Mouse (Mus musculus): Measurements from ENCODE around the gene Zbtb32. TPM values are rescaled to one million over a fixed set of nuclear protein-coding genes. Genes with fewer than 3 reads are reported as not detected.

Gene Zbtb32
- polyA plus RNA-seq, 1 experiment from 2014 or later = 0.27 TPM

GRCm38 (mm10) chr7:30596093-30596492 lies 2.6 kb downstream of the Zbtb32 start:
- ATAC-seq (ENCODE audit: insufficient number of reproducible peaks, insufficient read depth, low FRiP score, low read depth) = no peak
- Histone ChIP-seq H3K27me3 (ENCODE audit: control insufficient read depth, insufficient read depth, low read length) (no peaks in the 10 kb centered on the region), H3K4me3 (ENCODE audit: low read depth, low read length) (no peak overlapping the region), H3K4me2 (replicated peaks; ENCODE audit: low read depth, low read length) (no peak overlapping the region), H3K9me3 (ENCODE audit: control insufficient read depth, low read depth, low read length) (no peaks in the 10 kb centered on the region), H3K27ac (ENCODE audit: low read length) (no peak overlapping the region), H3K36me3 (ENCODE audit: control insufficient read depth, insufficient read depth, low read length) (no peaks in the 10 kb centered on the region), H3K4me1 (ENCODE audit: control insufficient read depth, insufficient read depth, low read length) (peaks cover 3% of the 10 kb centered on the region; the same call in 1 of the 2 replicates), H3K9ac (replicated peaks; ENCODE audit: low read depth, low read length) (no peak overlapping the region)
- 77% methylated on average over 5 of the region's 5 CpGs for WGBS

- Histone ChIP-seq H3K27me3 (ENCODE audit: control insufficient read depth, insufficient read depth, low read length) (no peaks in the 10 kb centered on the region), H3K36me3 (ENCODE audit: control insufficient read depth, insufficient read depth, low read length) (no peaks in the 10 kb centered on the region), H3K4me3 (ENCODE audit: low read depth, low read length) (no peak overlapping the region), H3K27ac (ENCODE audit: low read length) (no peak overlapping the region), H3K9me3 (ENCODE audit: control insufficient read depth, low read depth, low read length) (no peaks in the 10 kb centered on the region), H3K9ac (replicated peaks; ENCODE audit: low read depth, low read length) (no peak overlapping the region), H3K4me2 (replicated peaks; ENCODE audit: low read depth, low read length) (no peak overlapping the region), H3K4me1 (ENCODE audit: control insufficient read depth, insufficient read depth, low read length) (peaks cover 5% of the 10 kb centered on the region; the same call in 1 of the 2 replicates)
- no peak for ATAC-seq (ENCODE audit: insufficient number of reproducible peaks, insufficient read depth, low FRiP score, low read depth)
- 68% methylated on average over 4 of the region's 4 CpGs for WGBS
Observed at GRCm38 (mm10) chr7:30594510-30595024, 4.1 kb downstream of the Zbtb32 start.

DNA sequence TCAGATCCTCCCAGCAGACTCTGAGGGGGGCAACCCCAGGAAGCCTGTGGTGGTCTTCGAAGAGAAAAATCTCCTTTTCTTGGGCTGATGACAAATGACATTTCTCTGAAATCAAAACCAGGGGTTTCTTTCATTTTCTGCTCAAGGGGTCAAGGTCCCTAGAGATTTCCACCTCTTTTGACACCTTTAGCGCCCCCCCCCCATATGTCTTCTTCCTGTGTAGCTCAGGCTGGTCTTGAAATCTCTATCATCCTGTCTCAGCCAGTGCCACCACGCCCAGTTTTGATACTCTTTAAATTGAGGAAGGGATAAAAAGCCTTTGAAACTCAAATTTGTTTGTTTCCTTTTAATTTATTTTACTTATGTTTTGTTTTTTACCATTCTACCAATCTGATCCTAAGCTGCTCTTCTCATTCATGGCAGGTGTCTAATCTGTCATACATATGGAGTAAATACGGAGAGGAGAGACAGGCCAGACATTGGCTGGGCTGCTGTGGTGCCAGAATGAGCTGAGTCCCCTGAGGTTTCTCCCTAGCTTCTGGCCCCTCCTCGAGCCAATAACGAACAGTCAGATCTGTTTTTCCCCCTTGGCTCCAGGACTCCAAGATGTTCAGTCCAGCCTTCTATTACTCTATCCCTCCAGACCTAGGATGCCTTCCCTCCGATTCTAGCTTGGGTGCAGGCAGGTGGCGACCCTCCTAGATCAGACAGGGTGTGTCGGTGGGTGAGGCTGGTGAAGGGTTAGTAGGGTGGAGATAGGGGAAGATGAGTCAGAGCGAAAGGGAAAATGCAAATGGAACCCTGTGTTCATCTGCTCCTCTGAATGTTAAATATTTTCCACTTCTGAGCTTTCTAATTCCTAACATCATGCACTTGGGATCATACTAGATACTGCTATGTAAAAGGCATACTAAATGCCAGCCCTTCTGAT lies 4.9 kb downstream of the Zbtb32 start:
- Histone ChIP-seq H3K36me3 (ENCODE audit: control insufficient read depth, insufficient read depth, low read length) (no peaks in the 10 kb centered on the region), H3K4me1 (ENCODE audit: control insufficient read depth, insufficient read depth, low read length) (peaks cover 5% of the 10 kb centered on the region; the same call in 1 of the 2 replicates), H3K9me3 (ENCODE audit: control insufficient read depth, low read depth, low read length) (no peaks in the 10 kb centered on the region), H3K27me3 (ENCODE audit: control insufficient read depth, insufficient read depth, low read length) (no peaks in the 10 kb centered on the region), H3K4me3 (ENCODE audit: low read depth, low read length) (no peak overlapping the region), H3K9ac (replicated peaks; ENCODE audit: low read depth, low read length) (no peak overlapping the region), H3K4me2 (replicated peaks; ENCODE audit: low read depth, low read length) (no peak overlapping the region), H3K27ac (ENCODE audit: low read length) (no peak overlapping the region)
- no peak for ATAC-seq (ENCODE audit: insufficient number of reproducible peaks, insufficient read depth, low FRiP score, low read depth)
- WGBS = 76% methylated on average over 10 of the region's 10 CpGs

DNA sequence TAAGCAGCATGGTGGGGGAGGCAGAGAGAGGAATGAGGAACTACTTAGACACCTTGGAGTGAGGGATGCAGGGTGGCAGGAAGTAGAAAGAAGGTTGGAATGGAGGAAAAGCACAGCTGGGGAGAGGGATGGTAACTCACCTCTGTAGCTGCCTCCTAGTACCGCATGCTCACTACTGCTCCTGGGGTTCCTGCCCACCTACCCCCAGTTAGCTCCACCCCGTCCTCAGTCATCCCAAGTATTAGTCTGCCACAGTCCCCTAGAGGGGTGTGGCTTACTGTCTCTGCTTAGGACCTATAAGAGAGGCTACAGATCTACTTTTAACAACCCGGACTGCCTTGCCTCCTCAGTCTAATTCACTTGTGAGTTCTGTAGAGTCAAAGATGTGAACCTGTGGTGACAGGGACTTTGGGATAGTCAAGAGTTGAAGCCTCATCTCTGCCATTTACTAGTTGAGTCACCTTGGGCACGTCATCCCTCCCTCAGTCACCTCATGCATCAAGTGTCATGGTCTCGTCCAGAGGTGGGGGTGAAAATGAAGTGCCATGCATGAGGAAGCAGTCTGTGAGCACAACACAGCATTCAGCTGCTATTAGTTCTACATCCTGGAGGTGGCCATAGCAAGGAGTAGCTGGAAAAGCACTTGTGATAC lies 5.8 kb downstream of the Zbtb32 start:
- peaks cover 5% of the 10 kb centered on the region; the same call in 1 of the 2 replicates for H3K4me1 ChIP-seq (ENCODE audit: control insufficient read depth, insufficient read depth, low read length)
- no peaks in the 10 kb centered on the region for H3K9me3 ChIP-seq (ENCODE audit: control insufficient read depth, low read depth, low read length)
- no peaks in the 10 kb centered on the region for H3K27me3 ChIP-seq (ENCODE audit: control insufficient read depth, insufficient read depth, low read length)
- 45% methylated on average over 5 of the region's 5 CpGs for WGBS
- H3K36me3 ChIP-seq (ENCODE audit: control insufficient read depth, insufficient read depth, low read length) = no peaks in the 10 kb centered on the region
- H3K9ac ChIP-seq (replicated peaks; ENCODE audit: low read depth, low read length) = no peak overlapping the region
- H3K4me3 ChIP-seq (ENCODE audit: low read depth, low read length) = no peak overlapping the region
- no peak for ATAC-seq (ENCODE audit: insufficient number of reproducible peaks, insufficient read depth, low FRiP score, low read depth)
- H3K4me2 ChIP-seq (replicated peaks; ENCODE audit: low read depth, low read length) = no peak overlapping the region
- no peak overlapping the region for H3K27ac ChIP-seq (ENCODE audit: low read length)

DNA sequence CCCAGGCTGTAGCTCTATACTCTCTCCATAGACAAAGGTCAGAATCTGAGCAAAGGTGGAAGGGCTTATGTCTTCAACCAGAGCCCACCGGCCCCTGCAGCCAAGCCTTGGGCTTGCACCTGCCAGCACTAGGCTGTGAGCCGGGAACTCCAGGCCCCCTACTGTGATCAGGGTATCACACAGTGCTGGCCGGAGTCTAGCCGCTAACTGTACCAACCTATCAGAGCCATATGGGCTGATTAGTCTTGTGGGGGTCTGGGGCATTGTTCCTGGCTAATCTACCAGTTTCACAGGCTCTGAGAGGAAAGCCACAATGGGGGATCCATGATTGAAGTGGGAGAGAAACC lies 7.1 kb downstream of the Zbtb32 start:
- no peaks in the 10 kb centered on the region for H3K9me3 ChIP-seq (ENCODE audit: control insufficient read depth, low read depth, low read length)
- no peak overlapping the region for H3K4me3 ChIP-seq (ENCODE audit: low read depth, low read length)
- WGBS = 68% methylated on average over 4 of the region's 4 CpGs
- no peaks in the 10 kb centered on the region for H3K27me3 ChIP-seq (ENCODE audit: control insufficient read depth, insufficient read depth, low read length)
- H3K4me2 ChIP-seq (replicated peaks; ENCODE audit: low read depth, low read length) = no peak overlapping the region
- H3K27ac ChIP-seq (ENCODE audit: low read length) = no peak overlapping the region
- H3K9ac ChIP-seq (replicated peaks; ENCODE audit: low read depth, low read length) = no peak overlapping the region
- peaks cover 1% of the 10 kb centered on the region; the same call in 1 of the 2 replicates for H3K36me3 ChIP-seq (ENCODE audit: control insufficient read depth, insufficient read depth, low read length)
- ATAC-seq (ENCODE audit: insufficient number of reproducible peaks, insufficient read depth, low FRiP score, low read depth) = no peak
- peaks cover 15% of the 10 kb centered on the region; the same call in 1 of the 2 replicates for H3K4me1 ChIP-seq (ENCODE audit: control insufficient read depth, insufficient read depth, low read length)

DNA sequence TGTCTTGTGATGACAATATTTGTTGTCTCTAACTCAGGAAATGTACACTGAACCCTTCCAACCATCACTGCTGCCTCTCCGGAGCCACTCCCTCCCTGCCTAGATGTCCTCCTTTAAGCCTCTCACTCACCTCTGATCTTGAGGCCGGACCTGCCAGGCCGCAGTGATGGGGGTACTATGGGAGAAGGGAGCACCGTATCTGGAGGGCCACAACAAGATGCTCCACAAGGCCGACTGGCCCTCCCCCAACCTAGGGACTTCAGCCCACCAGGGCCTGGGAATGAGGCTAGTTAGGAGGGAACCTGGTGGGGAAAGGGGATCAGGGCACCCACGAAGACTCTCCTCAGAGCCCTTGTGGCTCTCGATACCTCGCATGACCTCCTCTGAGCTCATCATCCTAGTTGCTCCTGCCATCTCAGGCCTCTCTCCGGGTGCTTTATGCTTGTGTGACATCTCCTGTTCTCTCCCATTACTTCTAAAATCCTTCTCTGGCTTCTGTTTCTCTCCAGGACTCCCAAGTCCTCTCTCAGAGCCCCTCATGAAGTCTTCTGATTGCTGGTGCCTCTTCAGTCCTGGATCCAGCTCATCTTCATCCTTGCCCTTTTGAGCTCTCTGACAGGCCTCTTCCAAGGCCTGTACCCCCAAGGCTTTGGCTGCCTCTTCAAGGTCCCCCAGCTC lies 7.6 kb downstream of the Zbtb32 start:
- H3K4me2 ChIP-seq (replicated peaks; ENCODE audit: low read depth, low read length) = no peak overlapping the region
- no peak overlapping the region for H3K4me3 ChIP-seq (ENCODE audit: low read depth, low read length)
- 84% methylated on average over 9 of the region's 9 CpGs for WGBS
- H3K9me3 ChIP-seq (ENCODE audit: control insufficient read depth, low read depth, low read length) = no peaks in the 10 kb centered on the region
- no peaks in the 10 kb centered on the region for H3K27me3 ChIP-seq (ENCODE audit: control insufficient read depth, insufficient read depth, low read length)
- no peak overlapping the region for H3K27ac ChIP-seq (ENCODE audit: low read length)
- H3K9ac ChIP-seq (replicated peaks; ENCODE audit: low read depth, low read length) = no peak overlapping the region
- ATAC-seq (ENCODE audit: insufficient number of reproducible peaks, insufficient read depth, low FRiP score, low read depth) = no peak
- H3K4me1 ChIP-seq (ENCODE audit: control insufficient read depth, insufficient read depth, low read length) = peaks cover 17% of the 10 kb centered on the region; the same call in 1 of the 2 replicates
- peaks cover 6% of the 10 kb centered on the region for H3K36me3 ChIP-seq (ENCODE audit: control insufficient read depth, insufficient read depth, low read length)

DNA sequence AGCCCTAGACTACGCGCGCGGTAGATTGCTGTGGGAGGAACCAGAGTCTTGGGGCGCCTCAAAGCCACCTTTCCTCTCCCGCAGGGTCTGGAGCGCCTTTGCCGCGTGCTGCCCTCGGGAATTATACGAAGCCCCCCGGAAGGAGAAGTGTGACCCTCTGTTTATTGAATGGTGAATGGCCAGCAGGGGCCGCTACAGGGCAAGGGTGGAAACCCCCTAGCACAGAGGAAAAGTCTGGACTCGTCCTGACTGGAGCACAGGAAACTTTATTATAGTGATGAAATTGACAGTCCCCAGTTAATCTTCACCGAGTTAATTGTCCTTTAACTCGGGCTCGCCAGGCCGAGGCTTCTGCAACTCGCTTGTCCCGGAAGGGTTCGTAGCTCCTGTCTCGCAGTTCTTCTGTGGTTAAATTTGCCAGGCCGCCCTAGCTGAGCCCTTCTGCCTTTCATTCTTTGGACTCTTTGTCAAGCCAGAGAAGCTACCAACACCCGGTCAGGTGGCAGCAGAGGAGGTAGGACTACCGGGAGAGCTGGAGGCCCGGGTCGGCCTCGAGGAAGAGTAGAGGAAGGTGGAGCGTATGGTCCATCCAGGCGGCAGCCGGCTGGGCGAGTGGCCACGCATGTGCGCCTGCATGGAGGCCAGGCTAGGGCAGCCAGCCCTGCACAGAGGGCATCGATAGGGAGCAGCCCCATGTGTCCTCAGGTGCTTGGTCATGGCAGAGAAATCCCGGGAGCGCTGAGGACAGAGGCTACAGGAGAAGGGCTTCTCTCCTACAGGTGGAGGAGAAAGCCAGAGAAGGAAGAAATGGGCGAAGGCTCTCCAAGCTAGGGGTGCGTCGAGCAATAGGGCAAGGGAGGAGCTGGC lies 9.0 kb downstream of the Zbtb32 start:
- Histone ChIP-seq H3K4me2 (replicated peaks; ENCODE audit: low read depth, low read length) (peak overlapping the region; percentile 54), H3K27me3 (ENCODE audit: control insufficient read depth, insufficient read depth, low read length) (no peaks in the 10 kb centered on the region), H3K36me3 (ENCODE audit: control insufficient read depth, insufficient read depth, low read length) (peaks cover 20% of the 10 kb centered on the region), H3K27ac (ENCODE audit: low read length) (peak overlapping the region; percentile 64; the same call in 1 of the 2 replicates), H3K4me3 (ENCODE audit: low read depth, low read length) (peak overlapping the region; percentile 91), H3K9ac (replicated peaks; ENCODE audit: low read depth, low read length) (no peak overlapping the region), H3K4me1 (ENCODE audit: control insufficient read depth, insufficient read depth, low read length) (peaks cover 17% of the 10 kb centered on the region; the same call in 1 of the 2 replicates), H3K9me3 (ENCODE audit: control insufficient read depth, low read depth, low read length) (no peaks in the 10 kb centered on the region)
- WGBS = 24% methylated on average over 40 of the region's 40 CpGs
- peak; percentile 60 for ATAC-seq (ENCODE audit: insufficient number of reproducible peaks, insufficient read depth, low FRiP score, low read depth)

Data from stomach, embryonic 14.5 days (tissue).